Mouse (Mus musculus) forebrain, embryonic 13.5 days (tissue): Measurements from ENCODE around the gene Btbd10. TPM values are rescaled to one million over a fixed set of nuclear protein-coding genes. Genes with fewer than 3 reads are reported as not detected.

Experiments
- polyA plus RNA-seq: library from polyadenylated mRNA; unstranded; fragments of >200 nt; fragmentation: Nextera tagmentation; extraction: Ambion mirVana; gene quantifications from 2 replicates; pipeline ENCODE4 v1.2.1, GENCODE M21; 2015

Gene Btbd10
- polyA plus RNA-seq, 1 experiment from 2014 or later, result 49.6 TPM

Other genes with a start within 250 kb of the Btbd10 start
- 9.5 and 10.1 TPM in 2 replicates for gene Arntl, start 161.9 kb downstream of the Btbd10 start, polyA plus RNA-seq
- gene Pth, start 19.2 kb upstream of the Btbd10 start, polyA plus RNA-seq, result not detected in 2 replicates
- 64.7 and 70.7 TPM in 2 replicates for gene Far1, start 144.4 kb upstream of the Btbd10 start, polyA plus RNA-seq